Mouse (Mus musculus): Measurements from ENCODE around the gene Ifng. TPM values are rescaled to one million over a fixed set of nuclear protein-coding genes. Genes with fewer than 3 reads are reported as not detected.

Ifng gene
- polyA plus RNA-seq (2014; fragmentation: Nextera tagmentation; extraction: Ambion mirVana): not detected in 2 replicates

DNA sequence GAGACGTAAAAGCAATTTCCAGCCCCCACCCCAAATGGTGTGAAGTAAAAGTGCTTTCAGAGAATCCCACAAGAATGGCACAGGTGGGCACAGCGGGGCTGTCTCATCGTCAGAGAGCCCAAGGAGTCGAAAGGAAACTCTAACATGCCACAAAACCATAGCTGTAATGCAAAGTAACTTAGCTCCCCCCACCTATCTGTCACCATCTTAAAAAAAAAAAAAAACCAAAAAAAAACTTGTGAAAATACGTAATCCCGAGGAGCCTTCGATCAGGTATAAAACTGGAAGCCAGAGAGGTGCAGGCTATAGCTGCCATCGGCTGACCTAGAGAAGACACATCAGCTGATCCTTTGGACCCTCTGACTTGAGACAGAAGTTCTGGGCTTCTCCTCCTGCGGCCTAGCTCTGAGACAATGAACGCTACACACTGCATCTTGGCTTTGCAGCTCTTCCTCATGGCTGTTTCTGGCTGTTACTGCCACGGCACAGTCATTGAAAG is at the start of gene Ifng:
Gene Ifng (plus strand): TSS at position 305 of the 499 bp plus-strand sequence.
- WGBS: 90% methylated on average over 11 of the region's 11 CpGs
- H3K4me1 ChIP-seq (ENCODE audit: control insufficient read depth, insufficient read depth, low read length): no peaks in the 10 kb centered on the region
- no peak within 1 kb of the TSS for H3K4me2 ChIP-seq (ENCODE audit: low read depth, low read length)
- no peak within 1 kb of the TSS for H3K4me3 ChIP-seq (ENCODE audit: low read depth, low read length)
- no peak for ATAC-seq (ENCODE audit: low read depth)
- H3K9ac ChIP-seq (replicated peaks; ENCODE audit: low read depth, low read length): no peak within 1 kb of the TSS
- no peaks in the 10 kb centered on the region for H3K36me3 ChIP-seq (ENCODE audit: control insufficient read depth, insufficient read depth, low read length)
- H3K27me3 ChIP-seq (ENCODE audit: control insufficient read depth, insufficient read depth, low read length): no peaks in the 10 kb centered on the region
- no peaks in the 10 kb centered on the region for H3K9me3 ChIP-seq (ENCODE audit: control insufficient read depth, low read length)
- no peak within 1 kb of the TSS for H3K27ac ChIP-seq (ENCODE audit: low read depth, low read length)

DNA sequence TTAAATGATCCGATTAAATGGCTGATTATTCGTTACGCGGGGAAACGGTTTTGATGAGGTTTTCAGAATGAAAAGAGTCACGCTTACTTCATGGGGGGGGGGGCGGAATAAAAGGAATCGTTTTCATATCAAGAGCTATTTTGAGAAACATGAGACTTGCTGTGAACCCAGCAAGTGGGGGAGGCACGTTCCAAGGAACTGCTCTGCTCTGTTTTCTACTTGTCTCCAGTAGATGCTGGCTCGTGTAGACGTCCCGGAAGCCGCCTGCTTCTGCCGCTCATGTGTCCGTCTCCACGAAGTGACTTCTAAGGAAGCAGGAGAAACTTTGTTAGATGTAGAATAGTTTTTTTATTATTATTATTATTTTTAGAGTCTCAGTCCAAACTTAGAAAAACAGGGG is 40.9 kb upstream of the Ifng start:
- WGBS: 81% methylated on average over 16 of the region's 16 CpGs
- no peak overlapping the region for H3K4me2 ChIP-seq (ENCODE audit: low read depth, low read length)
- H3K9me3 ChIP-seq (ENCODE audit: control insufficient read depth, low read length): no peaks in the 10 kb centered on the region
- H3K27ac ChIP-seq (ENCODE audit: low read depth, low read length): no peak overlapping the region
- H3K4me3 ChIP-seq (ENCODE audit: low read depth, low read length): no peak overlapping the region
- no peaks in the 10 kb centered on the region for H3K27me3 ChIP-seq (ENCODE audit: control insufficient read depth, insufficient read depth, low read length)
- no peaks in the 10 kb centered on the region for H3K36me3 ChIP-seq (ENCODE audit: control insufficient read depth, insufficient read depth, low read length)
- no peaks in the 10 kb centered on the region for H3K4me1 ChIP-seq (ENCODE audit: control insufficient read depth, insufficient read depth, low read length)
- ATAC-seq (ENCODE audit: low read depth): no peak
- H3K9ac ChIP-seq (replicated peaks; ENCODE audit: low read depth, low read length): no peak overlapping the region

- Histone ChIP-seq H3K9me3 (ENCODE audit: control insufficient read depth, low read length) (no peaks in the 10 kb centered on the region), H3K9ac (replicated peaks; ENCODE audit: low read depth, low read length) (no peak overlapping the region), H3K4me3 (ENCODE audit: low read depth, low read length) (no peak overlapping the region), H3K4me2 (ENCODE audit: low read depth, low read length) (no peak overlapping the region), H3K27ac (ENCODE audit: low read depth, low read length) (no peak overlapping the region), H3K27me3 (ENCODE audit: control insufficient read depth, insufficient read depth, low read length) (no peaks in the 10 kb centered on the region), H3K4me1 (ENCODE audit: control insufficient read depth, insufficient read depth, low read length) (no peaks in the 10 kb centered on the region), H3K36me3 (ENCODE audit: control insufficient read depth, insufficient read depth, low read length) (no peaks in the 10 kb centered on the region)
- WGBS: 85% methylated on average over 5 of the region's 5 CpGs
- no peak for ATAC-seq (ENCODE audit: low read depth)
These were observed 34.2 kb upstream of the Ifng start for GRCm38 (mm10) chr10:118406463-118407221.

DNA sequence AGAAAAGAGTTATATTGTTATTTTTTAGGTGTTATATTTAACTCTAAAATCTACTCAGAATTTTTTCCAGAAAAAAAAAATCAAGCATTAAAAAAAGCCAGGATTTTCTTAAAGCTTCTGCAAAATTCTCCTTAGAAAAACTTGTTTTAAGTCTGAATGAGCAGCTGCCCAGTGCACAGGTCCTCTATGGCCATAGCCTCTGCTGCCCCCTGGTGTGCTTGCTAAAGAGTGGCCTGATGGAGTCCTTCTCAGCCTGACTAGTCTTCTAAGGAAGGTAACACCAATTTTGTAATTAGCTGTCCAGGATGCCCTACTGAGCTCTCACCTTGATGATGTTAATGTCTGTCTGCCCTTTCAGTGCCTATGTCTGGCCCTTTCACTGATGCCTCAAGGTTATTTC is 29.5 kb upstream of the Ifng start:
- H3K36me3 ChIP-seq (ENCODE audit: control insufficient read depth, insufficient read depth, low read length): no peaks in the 10 kb centered on the region
- no peak overlapping the region for H3K4me3 ChIP-seq (ENCODE audit: low read depth, low read length)
- no peaks in the 10 kb centered on the region for H3K27me3 ChIP-seq (ENCODE audit: control insufficient read depth, insufficient read depth, low read length)
- no peaks in the 10 kb centered on the region for H3K9me3 ChIP-seq (ENCODE audit: control insufficient read depth, low read length)
- no peaks in the 10 kb centered on the region for H3K4me1 ChIP-seq (ENCODE audit: control insufficient read depth, insufficient read depth, low read length)
- H3K27ac ChIP-seq (ENCODE audit: low read depth, low read length): no peak overlapping the region
- ATAC-seq (ENCODE audit: low read depth): no peak
- no peak overlapping the region for H3K4me2 ChIP-seq (ENCODE audit: low read depth, low read length)
- H3K9ac ChIP-seq (replicated peaks; ENCODE audit: low read depth, low read length): no peak overlapping the region

DNA sequence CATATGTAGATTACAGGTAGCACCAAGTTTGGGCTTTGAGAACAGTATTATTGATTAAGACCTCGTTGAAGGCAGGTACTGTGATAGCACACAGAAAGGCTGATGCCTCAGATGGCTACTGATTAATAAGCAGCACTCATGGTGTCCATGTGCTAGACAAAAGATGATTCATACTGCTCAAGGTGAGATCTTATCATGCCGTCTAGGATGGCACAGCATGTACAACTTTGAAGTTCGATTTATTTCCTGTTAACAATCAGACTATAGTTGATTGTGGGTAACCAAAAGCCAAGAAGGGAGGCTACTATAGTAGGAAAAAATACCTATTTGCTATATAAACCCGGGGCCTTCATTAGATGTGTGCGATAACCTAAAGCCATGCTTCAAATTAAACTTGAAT is 28.1 kb upstream of the Ifng start:
- Histone ChIP-seq H3K4me1 (ENCODE audit: control insufficient read depth, insufficient read depth, low read length) (no peaks in the 10 kb centered on the region), H3K36me3 (ENCODE audit: control insufficient read depth, insufficient read depth, low read length) (no peaks in the 10 kb centered on the region), H3K9ac (replicated peaks; ENCODE audit: low read depth, low read length) (no peak overlapping the region), H3K4me2 (ENCODE audit: low read depth, low read length) (no peak overlapping the region), H3K9me3 (ENCODE audit: control insufficient read depth, low read length) (no peaks in the 10 kb centered on the region), H3K27me3 (ENCODE audit: control insufficient read depth, insufficient read depth, low read length) (no peaks in the 10 kb centered on the region), H3K27ac (ENCODE audit: low read depth, low read length) (no peak overlapping the region), H3K4me3 (ENCODE audit: low read depth, low read length) (no peak overlapping the region)
- WGBS: 84% methylated on average over 5 of the region's 5 CpGs
- no peak for ATAC-seq (ENCODE audit: low read depth)

DNA sequence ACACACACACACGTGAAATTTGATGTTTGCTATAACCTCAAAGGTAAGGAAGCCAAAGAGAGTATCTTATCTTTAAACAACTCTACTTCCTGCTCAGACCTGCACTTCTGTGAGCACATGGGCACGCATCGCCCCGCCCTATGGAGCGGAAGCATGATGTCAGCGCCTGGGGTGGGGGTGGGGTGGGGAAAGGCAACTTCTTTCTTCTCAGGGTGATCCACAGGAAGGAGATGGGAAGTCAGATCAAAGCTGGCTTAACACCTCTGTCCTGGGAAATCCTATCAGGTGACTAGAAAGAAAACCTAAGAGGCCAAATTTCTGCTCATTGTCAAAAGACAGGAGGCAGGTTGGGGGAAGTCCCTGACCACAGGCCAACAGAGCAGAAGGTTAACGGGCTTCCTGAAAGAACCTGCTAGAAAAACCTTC is 21.8 kb upstream of the Ifng start:
- Histone ChIP-seq H3K9ac (replicated peaks; ENCODE audit: low read depth, low read length) (no peak overlapping the region), H3K36me3 (ENCODE audit: control insufficient read depth, insufficient read depth, low read length) (no peaks in the 10 kb centered on the region), H3K4me3 (ENCODE audit: low read depth, low read length) (no peak overlapping the region), H3K4me1 (ENCODE audit: control insufficient read depth, insufficient read depth, low read length) (no peaks in the 10 kb centered on the region), H3K27ac (ENCODE audit: low read depth, low read length) (no peak overlapping the region), H3K27me3 (ENCODE audit: control insufficient read depth, insufficient read depth, low read length) (no peaks in the 10 kb centered on the region), H3K9me3 (ENCODE audit: control insufficient read depth, low read length) (no peaks in the 10 kb centered on the region), H3K4me2 (ENCODE audit: low read depth, low read length) (no peak overlapping the region)
- WGBS: 85% methylated on average over 7 of the region's 7 CpGs
- no peak for ATAC-seq (ENCODE audit: low read depth)

- H3K4me2 ChIP-seq (ENCODE audit: low read depth, low read length): no peak overlapping the region
- no peaks in the 10 kb centered on the region for H3K36me3 ChIP-seq (ENCODE audit: control insufficient read depth, insufficient read depth, low read length)
- no peaks in the 10 kb centered on the region for H3K4me1 ChIP-seq (ENCODE audit: control insufficient read depth, insufficient read depth, low read length)
- no peaks in the 10 kb centered on the region for H3K27me3 ChIP-seq (ENCODE audit: control insufficient read depth, insufficient read depth, low read length)
- no peaks in the 10 kb centered on the region for H3K9me3 ChIP-seq (ENCODE audit: control insufficient read depth, low read length)
- no peak overlapping the region for H3K4me3 ChIP-seq (ENCODE audit: low read depth, low read length)
- no peak overlapping the region for H3K27ac ChIP-seq (ENCODE audit: low read depth, low read length)
- H3K9ac ChIP-seq (replicated peaks; ENCODE audit: low read depth, low read length): no peak overlapping the region
- no peak for ATAC-seq (ENCODE audit: low read depth)
These were observed 19.9 kb upstream of the Ifng start for GRCm38 (mm10) chr10:118420896-118421295.

DNA sequence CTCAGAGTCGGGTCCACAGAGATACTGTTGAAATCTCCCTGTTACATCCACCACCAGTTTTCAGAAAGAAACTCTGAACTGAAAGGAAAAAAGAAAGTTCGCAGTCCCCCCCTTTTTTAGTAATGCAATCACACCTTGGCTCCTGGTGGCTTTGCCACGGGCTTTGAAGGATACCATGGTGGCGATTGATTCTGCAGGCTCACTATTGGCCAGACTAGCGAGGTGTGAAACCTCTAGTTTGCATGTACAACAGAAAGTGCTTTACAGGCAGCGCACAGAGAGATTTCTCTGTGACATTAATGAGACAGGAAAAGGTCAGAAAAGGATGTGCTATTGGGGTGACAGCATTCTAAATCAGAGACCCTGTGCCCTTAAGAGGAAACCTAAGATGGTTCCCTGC is 5.3 kb upstream of the Ifng start:
- no peak for ATAC-seq (ENCODE audit: low read depth)
- WGBS: 92% methylated on average over 6 of the region's 6 CpGs
- no peak overlapping the region for H3K27ac ChIP-seq (ENCODE audit: low read depth, low read length)

DNA sequence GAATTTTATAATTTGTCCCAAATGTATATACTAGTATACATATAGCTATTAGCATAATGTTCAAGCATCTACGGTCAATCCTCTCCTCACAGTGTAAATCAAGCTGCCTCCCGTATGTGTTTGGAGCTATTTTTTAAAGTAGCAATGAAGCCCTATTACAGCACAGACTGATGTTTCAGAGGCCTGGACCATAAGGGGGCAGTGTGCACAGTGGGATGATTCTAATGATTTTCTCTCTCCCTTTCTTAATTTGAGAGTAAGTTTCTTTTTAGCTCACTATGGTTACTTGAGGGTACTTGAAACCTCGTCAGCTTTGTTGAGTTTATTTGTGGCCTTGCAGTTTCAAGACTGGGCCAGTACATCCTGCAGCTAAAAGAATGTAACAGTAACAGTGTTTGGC is 1.1 kb downstream of the Ifng start:
- no peaks in the 10 kb centered on the region for H3K36me3 ChIP-seq (ENCODE audit: control insufficient read depth, insufficient read depth, low read length)
- no peaks in the 10 kb centered on the region for H3K9me3 ChIP-seq (ENCODE audit: control insufficient read depth, low read length)
- H3K27ac ChIP-seq (ENCODE audit: low read depth, low read length): no peak overlapping the region
- no peak overlapping the region for H3K9ac ChIP-seq (replicated peaks; ENCODE audit: low read depth, low read length)
- ATAC-seq (ENCODE audit: low read depth): no peak
- H3K4me2 ChIP-seq (ENCODE audit: low read depth, low read length): no peak overlapping the region
- no peaks in the 10 kb centered on the region for H3K4me1 ChIP-seq (ENCODE audit: control insufficient read depth, insufficient read depth, low read length)
- WGBS: 70% methylated on average over 3 of the region's 3 CpGs
- no peak overlapping the region for H3K4me3 ChIP-seq (ENCODE audit: low read depth, low read length)
- H3K27me3 ChIP-seq (ENCODE audit: control insufficient read depth, insufficient read depth, low read length): no peaks in the 10 kb centered on the region

More for the DNA sequence above, 5.3 kb upstream of the Ifng start:
- Histone ChIP-seq H3K4me3 (ENCODE audit: low read depth, low read length) (no peak overlapping the region), H3K27me3 (ENCODE audit: control insufficient read depth, insufficient read depth, low read length) (no peaks in the 10 kb centered on the region), H3K36me3 (ENCODE audit: control insufficient read depth, insufficient read depth, low read length) (no peaks in the 10 kb centered on the region), H3K9ac (replicated peaks; ENCODE audit: low read depth, low read length) (no peak overlapping the region), H3K9me3 (ENCODE audit: control insufficient read depth, low read length) (no peaks in the 10 kb centered on the region), H3K4me2 (ENCODE audit: low read depth, low read length) (no peak overlapping the region), H3K4me1 (ENCODE audit: control insufficient read depth, insufficient read depth, low read length) (no peaks in the 10 kb centered on the region)

All from neural tube, embryonic 14.5 days (tissue).